8 mouse cellular contexts compared by ENCODE assay signal in genomic region chr6:86396581-86397256, GRCm38 (mm10). TPM values are rescaled to one million over a fixed set of nuclear protein-coding genes. Genes with fewer than 3 reads are reported as not detected.
DNase-seq lines count a peak whose midpoint lies in the region; ATAC-seq and TF ChIP-seq lines count a peak whose summit lies in the region.

Gene Pcyox1 (minus strand): TSS chr6:86397154.

- H3K27ac ChIP-seq in embryonic fibroblast, embryonic 13.5 days (ENCODE audit: insufficient read depth, low read length), result peak within 1 kb of the TSS; percentile 22
- peak within 1 kb of the TSS; percentile 83 for H3K27ac ChIP-seq in kidney, embryonic 14.5 days (ENCODE audit: low read depth, low read length)
- peak within 1 kb of the TSS; percentile 84 for H3K27ac ChIP-seq in limb, embryonic 14.5 days (replicated peaks; ENCODE audit: low read depth, low read length)
- H3K27ac ChIP-seq in midbrain, embryonic 16.5 days (ENCODE audit: low read length), result peak within 1 kb of the TSS; percentile 94

- peak; percentile 98 for TF ChIP-seq POLR2A in embryonic fibroblast, embryonic 13.5 days (IDR thresholded peaks at IDR 0.05; ENCODE audit: low read depth, low read length)
- TF ChIP-seq POLR2A in limb, embryonic 14.5 days (IDR thresholded peaks at IDR 0.05; ENCODE audit: borderline replicate concordance, extremely low read depth, insufficient read depth, insufficient read length), result peak; percentile 95

- peaks cover 9% of the 10 kb centered on the region for H3K4me1 ChIP-seq in embryonic fibroblast, embryonic 13.5 days (ENCODE audit: control insufficient read depth, insufficient read depth, low read length)
- peaks cover 15% of the 10 kb centered on the region for H3K4me1 ChIP-seq in kidney, embryonic 14.5 days (ENCODE audit: control insufficient read depth, insufficient read depth, low read length)
- peaks cover 20% of the 10 kb centered on the region for H3K4me1 ChIP-seq in limb, embryonic 14.5 days (ENCODE audit: control insufficient read depth, insufficient read depth, low read length)
- H3K4me1 ChIP-seq in midbrain, embryonic 16.5 days (ENCODE audit: control insufficient read depth, insufficient read depth, low read length), result peaks cover 25% of the 10 kb centered on the region

- DNase-seq in B cell, adult 2 months, result peak; percentile 87
- peak; percentile 94 for DNase-seq in brain, adult 2 months (ENCODE audit: low read depth, low spot score)
- DNase-seq in heart, adult 9 months (ENCODE audit: low spot score in 2 of 2), result peak; percentile 90 to 92
- peak; percentile 86 for DNase-seq in limb, embryonic 14.5 days (ENCODE audit: low spot score)
- peak; percentile 89 to 90 for DNase-seq in spleen, postnatal 10 days (ENCODE audit: low spot score in 2 of 2)

- H3K4me2 ChIP-seq in kidney, embryonic 14.5 days (replicated peaks; ENCODE audit: low read depth, low read length), result peak within 1 kb of the TSS; percentile 70
- H3K4me2 ChIP-seq in limb, embryonic 14.5 days (replicated peaks; ENCODE audit: low read depth, low read length, severe bottlenecking), result peak within 1 kb of the TSS; percentile 76
- peak within 1 kb of the TSS; percentile 88 for H3K4me2 ChIP-seq in midbrain, embryonic 16.5 days (ENCODE audit: low read length)

- H3K36me3 ChIP-seq in kidney, embryonic 14.5 days (ENCODE audit: control insufficient read depth, insufficient read depth, low read length), result peaks cover 14% of the 10 kb centered on the region
- peaks cover 21% of the 10 kb centered on the region for H3K36me3 ChIP-seq in limb, embryonic 14.5 days (ENCODE audit: control insufficient read depth, insufficient read depth, low read length)
- H3K36me3 ChIP-seq in midbrain, embryonic 16.5 days (ENCODE audit: control insufficient read depth, insufficient read depth, low read length), result peaks cover 11% of the 10 kb centered on the region

- peak within 1 kb of the TSS; percentile 77 for H3K4me3 ChIP-seq in embryonic fibroblast, embryonic 13.5 days (ENCODE audit: insufficient read depth, low read length)
- peak within 1 kb of the TSS; percentile 92 for H3K4me3 ChIP-seq in kidney, embryonic 14.5 days (ENCODE audit: low read length)
- H3K4me3 ChIP-seq in limb, embryonic 14.5 days (replicated peaks; ENCODE audit: low read length), result peak within 1 kb of the TSS; percentile 88
- peak within 1 kb of the TSS; percentile 82 for H3K4me3 ChIP-seq in midbrain, embryonic 16.5 days (ENCODE audit: low read depth, low read length)

- peak; percentile 95 for ATAC-seq in kidney, embryonic 14.5 days (ENCODE audit: low FRiP score, low TSS enrichment)
- ATAC-seq in limb, embryonic 14.5 days (ENCODE audit: low FRiP score, low read depth), result peak; percentile 95
- peak; percentile 95 for ATAC-seq in midbrain, embryonic 16.5 days

- peak within 1 kb of the TSS; percentile 87 for H3K9ac ChIP-seq in kidney, embryonic 14.5 days (ENCODE audit: low read depth, low read length)
- H3K9ac ChIP-seq in limb, embryonic 14.5 days (ENCODE audit: low read depth, low read length, severe bottlenecking), result peak within 1 kb of the TSS; percentile 81
- peak within 1 kb of the TSS; percentile 92 for H3K9ac ChIP-seq in midbrain, embryonic 16.5 days (ENCODE audit: low read depth, low read length)

- under 1% methylated on average over 43 of the region's 51 CpGs for WGBS in kidney, embryonic 14.5 days
- under 1% methylated on average over 49 of the region's 51 CpGs for WGBS in limb, embryonic 14.5 days
- WGBS in midbrain, embryonic 16.5 days, result under 1% methylated on average over 51 of the region's 51 CpGs

- TF ChIP-seq CTCF in embryonic fibroblast, embryonic 13.5 days (IDR thresholded peaks at IDR 0.05; ENCODE audit: borderline replicate concordance, insufficient read depth, low read length), result no peak

- no peaks in the 10 kb centered on the region for H3K9me3 ChIP-seq in kidney, embryonic 14.5 days (ENCODE audit: control insufficient read depth, low read length)
- no peaks in the 10 kb centered on the region for H3K9me3 ChIP-seq in limb, embryonic 14.5 days (ENCODE audit: control insufficient read depth, low read length)
- H3K9me3 ChIP-seq in midbrain, embryonic 16.5 days (replicated peaks; ENCODE audit: control insufficient read depth, low read length, poor library complexity, severe bottlenecking), result no peaks in the 10 kb centered on the region

- H3K27me3 ChIP-seq in kidney, embryonic 14.5 days (ENCODE audit: control insufficient read depth, insufficient read depth, low read length), result no peaks in the 10 kb centered on the region
- no peaks in the 10 kb centered on the region for H3K27me3 ChIP-seq in limb, embryonic 14.5 days (ENCODE audit: control insufficient read depth, insufficient read depth, low read length)
- no peaks in the 10 kb centered on the region for H3K27me3 ChIP-seq in midbrain, embryonic 16.5 days (ENCODE audit: control insufficient read depth, insufficient read depth, low read depth, low read length)

RNA-seq across cellular contexts. Expression of gene Pcyox1, which starts in this region (rescaled TPM):
- polyA plus RNA-seq in embryonic fibroblast, embryonic 13.5 days (2011; ENCODE audit: insufficient read length, low read depth, missing spikeins), result 117 and 140 TPM in 2 replicates
- polyA plus RNA-seq in kidney, embryonic 14.5 days (2014; fragmentation: Nextera tagmentation; extraction: Ambion mirVana), result 40.9 and 96.4 TPM in 2 replicates
- polyA plus RNA-seq in limb, embryonic 14.5 days (2012; rRNA removed), result 67.3 and 67.5 TPM in 2 replicates
- 93.3 and 98.2 TPM in 2 replicates for polyA plus RNA-seq in limb, embryonic 14.5 days (2014; fragmentation: Nextera tagmentation; extraction: Ambion mirVana)
- polyA plus RNA-seq in midbrain, embryonic 16.5 days (2015; fragmentation: Nextera tagmentation; extraction: Ambion mirVana), result 93.6 and 100 TPM in 2 replicates

Comparison
In these comparisons a context has a peak if more than half of its experiments do, and no peak if none do; other contexts are left out.
1. Peak in every context shown above with its lines: DNase-seq, ATAC-seq, H3K4me3 ChIP-seq and H3K27ac ChIP-seq.
2. H3K27ac ChIP-seq: peak in every context shown above with its lines; median percentile 94 in midbrain, embryonic 16.5 days; 84 in limb, embryonic 14.5 days; 83 in kidney, embryonic 14.5 days; 22 in embryonic fibroblast, embryonic 13.5 days.